Mouse (Mus musculus): Measurements from ENCODE around the gene Nub1. TPM values are rescaled to one million over a fixed set of nuclear protein-coding genes. Genes with fewer than 3 reads are reported as not detected.

The Nub1 gene
- polyA plus RNA-seq, 1 experiment from 2014 or later, result 34.5 TPM

DNA sequence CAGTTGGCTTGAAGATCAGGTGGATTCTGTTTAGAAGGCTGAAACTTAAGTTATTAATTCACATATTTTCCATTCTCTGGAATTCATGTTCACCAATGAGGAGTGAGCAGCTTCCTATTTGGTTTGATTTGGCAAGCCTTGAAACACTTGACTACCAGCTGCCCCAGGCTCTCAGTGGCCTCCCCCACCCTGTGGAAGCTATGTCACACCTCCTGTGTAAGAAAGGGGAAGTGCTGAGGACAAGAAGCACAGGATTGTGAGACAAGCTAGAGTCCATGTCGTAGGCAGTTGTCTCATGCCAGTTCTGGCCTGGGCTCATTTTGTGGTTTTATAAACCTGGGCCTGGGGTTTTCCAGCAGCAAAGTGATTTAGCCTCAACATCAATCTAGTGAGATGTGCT lies 2.4 kb downstream of the Nub1 start:
- H3K4me3 ChIP-seq (ENCODE audit: low read depth, low read length), result no peak overlapping the region
- DNase-seq (ENCODE audit: low spot score), result peak; percentile 85
- H3K9ac ChIP-seq (replicated peaks; ENCODE audit: low read depth), result no peak overlapping the region
- peak overlapping the region; percentile 32; the same call in 1 of the 2 replicates for H3K27ac ChIP-seq (ENCODE audit: low read length)
- TF ChIP-seq CTCF (IDR thresholded peaks at IDR 0.05) (no peak), EP300 (IDR thresholded peaks at IDR 0.05) (no peak)
- 35% methylated on average over 1 of the region's 1 CpGs for WGBS
- ATAC-seq, result no peak
- no peak overlapping the region for H3K4me2 ChIP-seq (replicated peaks; ENCODE audit: low read depth, low read length)
- H3K9me3 ChIP-seq (ENCODE audit: low read length), result no peaks in the 10 kb centered on the region
- no peaks in the 10 kb centered on the region for H3K27me3 ChIP-seq (replicated peaks; ENCODE audit: insufficient read depth, low read length)
- peaks cover 3% of the 10 kb centered on the region; the same call in 1 of the 2 replicates for H3K4me1 ChIP-seq (ENCODE audit: insufficient read depth, low read depth, low read length)
- H3K36me3 ChIP-seq (ENCODE audit: insufficient read depth, low read length), result peaks cover 10% of the 10 kb centered on the region; the same call in 1 of the 2 replicates

DNA sequence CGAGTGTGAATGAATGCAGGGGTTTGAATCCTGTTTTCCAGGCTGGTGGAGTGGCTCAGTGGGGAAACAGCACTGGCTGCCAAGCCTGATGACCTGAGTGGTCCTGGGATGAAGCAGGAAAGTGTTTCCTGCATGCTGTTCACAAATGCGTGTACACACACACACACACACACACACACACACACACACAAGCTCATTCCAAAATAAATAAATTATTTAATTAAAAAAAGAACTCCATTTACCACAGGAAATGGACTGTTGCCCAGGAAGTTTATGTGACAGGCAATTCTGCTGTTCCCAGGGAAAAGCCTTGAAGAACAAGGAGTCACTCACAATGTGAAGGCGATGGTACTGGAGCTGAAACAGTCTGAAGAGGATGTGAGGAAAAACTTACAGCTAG lies 11.4 kb downstream of the Nub1 start:
- H3K9ac ChIP-seq (replicated peaks; ENCODE audit: low read depth), result no peak overlapping the region
- no peaks in the 10 kb centered on the region for H3K4me1 ChIP-seq (ENCODE audit: insufficient read depth, low read depth, low read length)
- WGBS, result 74% methylated on average over 3 of the region's 3 CpGs
- no peaks in the 10 kb centered on the region for H3K9me3 ChIP-seq (ENCODE audit: low read length)
- no peak overlapping the region for H3K27ac ChIP-seq (ENCODE audit: low read length)
- ATAC-seq (no peak; the same call in 1 of the 2 replicates), DNase-seq (ENCODE audit: low spot score) (peak; percentile 30)
- peaks cover 73% of the 10 kb centered on the region for H3K36me3 ChIP-seq (ENCODE audit: insufficient read depth, low read length)
- no peaks in the 10 kb centered on the region for H3K27me3 ChIP-seq (replicated peaks; ENCODE audit: insufficient read depth, low read length)
- TF ChIP-seq EP300 (IDR thresholded peaks at IDR 0.05), result no peak
- TF ChIP-seq CTCF (IDR thresholded peaks at IDR 0.05), result no peak
- H3K4me2 ChIP-seq (replicated peaks; ENCODE audit: low read depth, low read length), result no peak overlapping the region
- H3K4me3 ChIP-seq (ENCODE audit: low read depth, low read length), result no peak overlapping the region

DNA sequence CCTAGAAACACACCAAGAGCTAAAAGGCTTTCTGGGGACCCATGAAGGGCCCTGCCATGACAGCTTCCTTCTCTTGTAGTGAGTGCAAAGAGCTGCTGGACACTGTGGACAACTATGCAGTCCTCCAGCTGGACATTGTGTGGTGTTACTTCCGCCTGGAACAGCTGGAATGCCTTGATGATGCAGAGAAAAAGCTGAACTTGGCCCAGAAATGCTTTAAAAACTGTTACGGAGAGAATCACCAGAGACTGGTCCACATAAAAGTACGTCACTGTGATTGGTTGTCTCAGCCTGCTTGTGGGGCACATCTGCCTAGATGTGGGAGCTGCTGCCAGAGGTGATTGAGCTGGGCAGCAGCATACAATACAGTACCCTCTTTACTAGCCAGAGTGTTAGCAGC lies 15.9 kb downstream of the Nub1 start:
- ATAC-seq, result peak; percentile 92
- Histone ChIP-seq H3K4me2 (replicated peaks; ENCODE audit: low read depth, low read length) (no peak overlapping the region), H3K4me3 (ENCODE audit: low read depth, low read length) (no peak overlapping the region), H3K27ac (ENCODE audit: low read length) (peak overlapping the region; percentile 27), H3K27me3 (replicated peaks; ENCODE audit: insufficient read depth, low read length) (no peaks in the 10 kb centered on the region), H3K9me3 (ENCODE audit: low read length) (no peaks in the 10 kb centered on the region), H3K9ac (replicated peaks; ENCODE audit: low read depth) (no peak overlapping the region), H3K36me3 (ENCODE audit: insufficient read depth, low read length) (peaks cover 66% of the 10 kb centered on the region), H3K4me1 (ENCODE audit: insufficient read depth, low read depth, low read length) (no peaks in the 10 kb centered on the region)
- TF ChIP-seq EP300 (IDR thresholded peaks at IDR 0.05), result peak; percentile 59
- TF ChIP-seq CTCF (IDR thresholded peaks at IDR 0.05), result no peak
- 65% methylated on average over 3 of the region's 3 CpGs for WGBS
- peak; percentile 89 for DNase-seq (ENCODE audit: low spot score)

DNA sequence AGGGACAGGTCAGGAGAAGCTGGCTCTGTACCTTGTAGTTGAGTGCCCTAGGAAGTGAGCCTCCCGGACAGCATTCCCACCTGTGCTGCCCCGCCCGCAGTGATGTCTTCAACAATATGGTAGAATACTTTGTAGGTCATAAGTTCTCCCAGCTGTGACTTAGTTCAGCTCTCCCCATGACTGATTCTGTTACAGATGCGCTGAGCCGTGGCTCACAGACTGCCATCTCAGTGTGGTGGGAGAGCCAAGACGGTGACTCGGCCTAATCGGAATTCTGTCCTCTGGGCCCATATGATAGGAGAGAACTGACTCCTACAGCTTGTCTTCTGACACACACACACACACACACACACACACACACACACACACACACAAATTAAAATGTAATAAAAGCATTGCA lies 19.3 kb downstream of the Nub1 start:
- no peak for DNase-seq (ENCODE audit: low spot score)
- H3K4me2 ChIP-seq (replicated peaks; ENCODE audit: low read depth, low read length), result no peak overlapping the region
- no peak for TF ChIP-seq EP300 (IDR thresholded peaks at IDR 0.05)
- no peak for TF ChIP-seq CTCF (IDR thresholded peaks at IDR 0.05)
- no peak overlapping the region for H3K27ac ChIP-seq (ENCODE audit: low read length)
- peaks cover 68% of the 10 kb centered on the region for H3K36me3 ChIP-seq (ENCODE audit: insufficient read depth, low read length)
- no peaks in the 10 kb centered on the region for H3K4me1 ChIP-seq (ENCODE audit: insufficient read depth, low read depth, low read length)
- H3K9ac ChIP-seq (replicated peaks; ENCODE audit: low read depth), result no peak overlapping the region
- H3K4me3 ChIP-seq (ENCODE audit: low read depth, low read length), result no peak overlapping the region
- no peaks in the 10 kb centered on the region for H3K27me3 ChIP-seq (replicated peaks; ENCODE audit: insufficient read depth, low read length)
- 92% methylated on average over 8 of the region's 8 CpGs for WGBS
- ATAC-seq, result no peak
- no peaks in the 10 kb centered on the region for H3K9me3 ChIP-seq (ENCODE audit: low read length)

DNA sequence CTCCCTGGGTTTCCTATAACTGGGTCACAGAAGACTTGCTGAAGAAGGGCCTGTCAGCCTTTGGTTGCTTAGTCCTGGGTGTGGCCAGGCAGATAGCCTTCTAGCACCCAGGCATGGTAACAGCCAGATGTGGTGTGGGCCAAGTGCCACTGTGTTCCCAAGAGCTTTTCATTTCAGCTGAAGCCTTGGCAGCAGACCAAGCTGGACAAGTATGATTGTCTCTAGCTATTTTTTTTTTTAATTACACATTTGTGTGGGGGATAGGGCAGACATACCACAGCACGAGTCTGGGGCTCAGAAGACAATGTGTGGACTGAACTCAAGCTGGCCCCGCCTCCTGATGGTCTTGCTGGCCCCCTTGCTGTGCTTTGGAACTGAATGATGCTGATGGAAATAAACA lies 24.6 kb downstream of the Nub1 start:
- Histone ChIP-seq H3K9me3 (ENCODE audit: low read length) (no peaks in the 10 kb centered on the region), H3K4me2 (replicated peaks; ENCODE audit: low read depth, low read length) (no peak overlapping the region), H3K4me3 (ENCODE audit: low read depth, low read length) (no peak overlapping the region), H3K27ac (ENCODE audit: low read length) (no peak overlapping the region), H3K4me1 (ENCODE audit: insufficient read depth, low read depth, low read length) (no peaks in the 10 kb centered on the region), H3K36me3 (ENCODE audit: insufficient read depth, low read length) (peaks cover 42% of the 10 kb centered on the region), H3K9ac (replicated peaks; ENCODE audit: low read depth) (no peak overlapping the region), H3K27me3 (replicated peaks; ENCODE audit: insufficient read depth, low read length) (no peaks in the 10 kb centered on the region)
- TF ChIP-seq EP300 (IDR thresholded peaks at IDR 0.05) (no peak), CTCF (IDR thresholded peaks at IDR 0.05) (no peak)
- ATAC-seq (peak; percentile 56), DNase-seq (ENCODE audit: low spot score) (peak; percentile 64)
- WGBS, result 60% methylated on average over 2 of the region's 2 CpGs

DNA sequence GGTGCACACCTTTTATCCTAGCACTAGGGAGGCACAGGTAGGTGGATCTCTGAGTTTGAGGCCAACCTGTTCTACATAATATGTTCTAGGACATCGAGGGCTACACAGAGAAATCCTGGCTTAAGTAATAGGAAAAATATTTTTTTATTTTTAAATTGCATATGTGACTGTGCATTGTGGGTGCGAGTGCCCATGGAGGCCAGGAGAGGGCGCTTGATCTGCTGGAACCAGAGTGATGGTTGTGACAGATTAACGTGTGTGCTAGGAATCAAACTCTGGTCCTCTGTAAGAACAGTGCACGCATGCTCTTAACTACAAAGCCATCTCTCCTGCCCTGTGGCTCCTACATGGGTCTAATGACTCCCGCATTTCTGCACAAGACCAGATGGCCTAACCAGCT lies 26.3 kb downstream of the Nub1 start:
- Histone ChIP-seq H3K27me3 (replicated peaks; ENCODE audit: insufficient read depth, low read length) (no peaks in the 10 kb centered on the region), H3K36me3 (ENCODE audit: insufficient read depth, low read length) (peaks cover 31% of the 10 kb centered on the region), H3K4me1 (ENCODE audit: insufficient read depth, low read depth, low read length) (no peaks in the 10 kb centered on the region), H3K9me3 (ENCODE audit: low read length) (no peaks in the 10 kb centered on the region), H3K4me3 (ENCODE audit: low read depth, low read length) (no peak overlapping the region), H3K4me2 (replicated peaks; ENCODE audit: low read depth, low read length) (no peak overlapping the region), H3K27ac (ENCODE audit: low read length) (no peak overlapping the region), H3K9ac (replicated peaks; ENCODE audit: low read depth) (no peak overlapping the region)
- 94% methylated on average over 6 of the region's 6 CpGs for WGBS
- no peak for DNase-seq (ENCODE audit: low spot score)
- no peak for ATAC-seq
- TF ChIP-seq EP300 (IDR thresholded peaks at IDR 0.05) (no peak), CTCF (IDR thresholded peaks at IDR 0.05) (no peak; the same call in 1 of the 2 replicates)

DNA sequence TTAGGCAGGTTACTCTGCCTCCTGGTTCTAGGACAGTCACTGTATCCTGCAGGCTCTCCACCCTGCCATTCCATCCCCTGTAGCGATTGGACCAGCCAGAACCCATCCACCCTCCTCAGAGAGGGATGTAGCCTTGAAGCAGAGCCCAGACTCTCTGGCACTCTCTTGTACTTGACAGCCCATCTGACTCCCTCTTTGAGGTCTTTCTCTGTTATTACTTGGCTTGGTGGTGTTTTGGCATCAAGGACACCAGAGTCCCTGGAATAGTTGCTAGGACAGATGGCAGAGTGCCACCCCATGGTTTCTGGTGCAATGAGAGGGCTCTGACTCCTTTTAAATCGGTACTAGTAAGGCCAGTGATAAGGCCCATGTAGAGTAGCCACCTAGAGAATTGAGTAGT lies 27.9 kb downstream of the Nub1 start:
- Histone ChIP-seq H3K9ac (replicated peaks; ENCODE audit: low read depth) (no peak overlapping the region), H3K27ac (ENCODE audit: low read length) (no peak overlapping the region), H3K36me3 (ENCODE audit: insufficient read depth, low read length) (peaks cover 19% of the 10 kb centered on the region), H3K9me3 (ENCODE audit: low read length) (no peaks in the 10 kb centered on the region), H3K27me3 (replicated peaks; ENCODE audit: insufficient read depth, low read length) (no peaks in the 10 kb centered on the region), H3K4me1 (ENCODE audit: insufficient read depth, low read depth, low read length) (no peaks in the 10 kb centered on the region), H3K4me3 (ENCODE audit: low read depth, low read length) (no peak overlapping the region), H3K4me2 (replicated peaks; ENCODE audit: low read depth, low read length) (no peak overlapping the region)
- DNase-seq (ENCODE audit: low spot score) (peak; percentile 10), ATAC-seq (peak; percentile 37)
- TF ChIP-seq EP300 (IDR thresholded peaks at IDR 0.05), result no peak
- TF ChIP-seq CTCF (IDR thresholded peaks at IDR 0.05), result no peak
- WGBS, result 77% methylated on average over 2 of the region's 2 CpGs
